Mouse (Mus musculus) brain, adult 2 months (tissue): ENCODE measurements at regions not wholly inside any gene's neighbourhood (a gene's known extent, or its start where the extent isn't known, plus 50 kb on each side); places are given as distances from the start of the nearest gene placed in this dataset.

Experiments
- DNase-seq: peaks from one replicate; pipeline ENCODE4 v3.0.0; 2011; ENCODE audit warnings: low read depth, low spot score

- no peak for DNase-seq
Measured at GRCm38 (mm10) chr10:117527243-117527642, 102.1 kb upstream of the Cpm start.

DNA sequence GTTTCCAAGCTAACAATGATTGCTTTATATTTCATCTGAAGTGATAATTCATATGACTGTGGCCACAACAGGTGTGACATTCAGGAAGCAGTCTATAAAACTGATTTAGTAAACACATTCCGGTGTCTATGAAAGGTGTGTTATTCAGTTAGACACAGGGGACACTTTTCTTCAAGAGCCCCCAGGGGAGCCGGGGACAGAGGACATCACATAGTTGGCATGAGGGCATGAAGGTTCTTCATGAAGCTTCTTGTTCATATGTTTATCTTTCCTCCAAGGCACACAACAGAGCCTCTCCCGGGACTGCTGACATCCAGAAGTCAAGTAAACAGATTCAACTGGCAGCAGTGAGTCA is 102.5 kb upstream of the Cpm start:
- DNase-seq: no peak

GRCm38 (mm10) chr10:117526008-117526833 is 103.1 kb upstream of the Cpm start:
- DNase-seq: no peak

GRCm38 (mm10) chr10:117525608-117526007 is 103.7 kb upstream of the Cpm start:
- DNase-seq: no peak

DNA sequence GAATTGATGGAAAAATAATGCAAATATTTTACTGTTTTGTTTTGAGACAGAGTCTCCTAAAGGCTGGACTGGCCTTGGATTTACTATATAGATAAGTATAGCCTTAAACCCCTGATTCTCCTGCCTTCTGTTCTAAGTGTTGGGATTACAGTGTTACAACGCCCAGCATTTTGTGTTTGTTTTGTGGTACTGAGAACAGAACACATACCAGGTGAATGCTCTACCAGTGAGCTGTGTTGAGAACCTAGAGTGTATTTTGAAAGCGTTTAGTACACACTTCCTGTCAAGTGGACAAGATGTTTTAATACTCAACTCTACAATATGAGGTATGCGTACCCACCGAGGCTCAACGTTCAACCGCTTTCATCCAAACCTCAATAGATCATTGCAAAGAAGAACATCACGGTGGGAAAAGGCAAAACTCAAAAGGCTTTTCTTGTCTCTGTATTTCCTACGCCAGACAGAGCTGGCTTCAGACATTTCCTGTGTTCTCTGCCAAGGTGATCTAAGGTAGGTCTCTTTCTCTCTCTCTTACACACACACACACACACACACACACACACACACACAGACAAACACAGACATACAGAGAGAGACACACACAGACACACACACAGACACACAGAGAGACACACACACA is 104.3 kb upstream of the Cpm start:
- DNase-seq: no peak

DNA sequence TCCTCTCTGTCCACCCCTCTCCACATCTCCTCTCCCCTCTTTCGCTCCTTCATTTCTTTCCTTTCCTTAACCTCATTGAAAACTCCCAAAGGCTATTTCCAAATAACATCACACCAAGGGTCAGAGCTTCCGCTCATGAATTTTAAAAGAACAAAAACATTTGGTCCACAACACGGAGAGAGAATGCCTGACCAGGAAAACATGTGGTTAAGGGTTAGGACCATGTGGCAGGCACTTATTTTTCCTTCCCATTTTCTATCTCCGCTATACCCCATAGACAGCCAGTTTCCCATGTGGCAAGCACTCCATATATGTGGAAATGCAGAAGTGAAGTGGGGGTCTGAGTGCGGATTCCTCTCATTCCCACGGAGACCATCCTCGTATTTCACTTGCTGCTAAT is 105.2 kb upstream of the Cpm start:
- no peak for DNase-seq

GRCm38 (mm10) chr10:117522906-117523829 is 106.1 kb upstream of the Cpm start:
- DNase-seq: no peak

GRCm38 (mm10) chr10:117522373-117522772 is 106.9 kb upstream of the Cpm start:
- no peak for DNase-seq

GRCm38 (mm10) chr10:117521315-117522270 is 107.7 kb upstream of the Cpm start:
- DNase-seq: peak; percentile 70

DNA sequence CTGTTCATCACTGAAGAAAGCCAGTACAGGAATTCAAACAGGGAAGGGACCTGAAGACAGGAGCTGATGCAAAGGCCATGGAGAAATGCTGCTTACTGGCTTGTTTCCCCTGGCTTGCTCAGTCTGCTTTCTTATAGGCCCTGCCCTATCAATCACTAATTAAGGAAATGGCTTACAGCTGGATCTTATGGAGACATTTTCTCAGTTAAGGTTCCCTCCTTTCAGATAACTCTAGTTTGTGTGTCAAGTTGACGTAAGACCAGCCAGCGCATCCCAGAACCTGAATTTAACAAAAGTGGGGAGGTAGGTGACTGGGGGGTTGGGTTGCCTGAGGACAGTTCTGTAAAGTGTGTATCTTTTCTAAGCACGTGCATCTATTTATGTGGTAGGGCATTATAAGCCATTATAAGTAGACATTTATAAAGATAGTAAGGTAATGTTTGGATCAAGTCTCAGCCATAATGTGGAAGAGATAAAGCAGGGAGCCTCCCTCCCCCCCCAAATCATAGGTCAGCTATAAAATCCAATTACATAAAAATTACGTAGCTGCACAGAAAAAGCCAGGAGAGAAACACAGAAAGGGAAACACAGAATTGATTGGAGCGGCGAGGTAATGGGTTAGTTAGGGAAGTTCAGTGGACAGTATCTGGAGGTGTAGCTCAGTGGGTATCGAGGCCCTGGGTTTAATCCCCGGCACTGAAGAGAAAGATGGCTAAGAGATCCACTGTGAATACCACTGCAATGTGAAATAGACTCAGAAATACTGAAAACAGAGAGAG is 108.6 kb upstream of the Cpm start:
- DNase-seq: no peak

- no peak for DNase-seq
Measured at GRCm38 (mm10) chr10:117519670-117520535, 109.4 kb upstream of the Cpm start.

- no peak for DNase-seq
Measured at GRCm38 (mm10) chr10:117518793-117519669, 110.3 kb upstream of the Cpm start.

DNA sequence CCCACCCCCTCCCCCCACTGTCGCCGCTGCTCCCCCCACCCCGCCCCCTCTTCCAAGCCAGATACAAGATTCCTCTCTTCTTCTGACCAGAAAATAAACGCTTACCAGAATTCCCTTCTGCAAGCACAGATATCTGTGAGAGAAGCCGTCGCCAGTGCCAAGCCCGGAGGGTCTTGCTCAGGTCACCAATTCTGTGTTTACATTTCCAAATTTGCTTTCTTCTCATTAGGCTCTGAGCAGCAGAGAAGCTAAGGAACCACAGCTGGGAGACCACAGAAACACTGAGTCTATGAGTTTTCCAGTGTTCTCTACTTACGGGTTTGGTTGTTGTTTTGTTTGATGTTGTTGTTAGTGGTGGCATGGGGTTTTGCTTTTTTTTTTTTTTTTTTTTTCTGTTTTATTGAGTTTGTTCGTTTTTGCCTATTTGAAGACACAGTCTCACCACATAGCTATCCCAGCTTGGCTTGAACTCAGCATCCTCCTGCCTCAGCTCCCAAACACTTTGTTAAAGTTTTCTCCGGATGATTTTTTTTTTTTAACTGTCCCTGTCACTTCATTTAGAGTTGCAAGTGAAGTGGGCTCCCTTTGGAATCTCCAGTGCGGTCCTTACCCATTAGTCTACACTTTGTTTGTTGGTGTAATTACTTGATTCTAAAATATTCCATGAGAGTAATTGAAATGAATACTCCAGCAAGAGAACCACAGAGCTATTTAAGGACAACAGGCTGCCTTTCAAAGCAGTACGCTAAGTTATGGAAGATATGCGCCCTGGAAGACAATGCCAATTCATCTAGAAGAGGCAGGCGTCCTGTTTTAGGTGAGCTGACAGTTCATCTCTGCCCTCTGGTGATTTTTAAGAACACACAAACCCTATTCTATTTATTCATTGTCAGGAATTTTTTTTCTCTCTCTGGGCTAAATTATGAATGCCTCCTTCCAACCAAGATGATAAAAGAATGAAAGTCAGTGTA is 111.2 kb upstream of the Cpm start:
- DNase-seq: no peak

DNA sequence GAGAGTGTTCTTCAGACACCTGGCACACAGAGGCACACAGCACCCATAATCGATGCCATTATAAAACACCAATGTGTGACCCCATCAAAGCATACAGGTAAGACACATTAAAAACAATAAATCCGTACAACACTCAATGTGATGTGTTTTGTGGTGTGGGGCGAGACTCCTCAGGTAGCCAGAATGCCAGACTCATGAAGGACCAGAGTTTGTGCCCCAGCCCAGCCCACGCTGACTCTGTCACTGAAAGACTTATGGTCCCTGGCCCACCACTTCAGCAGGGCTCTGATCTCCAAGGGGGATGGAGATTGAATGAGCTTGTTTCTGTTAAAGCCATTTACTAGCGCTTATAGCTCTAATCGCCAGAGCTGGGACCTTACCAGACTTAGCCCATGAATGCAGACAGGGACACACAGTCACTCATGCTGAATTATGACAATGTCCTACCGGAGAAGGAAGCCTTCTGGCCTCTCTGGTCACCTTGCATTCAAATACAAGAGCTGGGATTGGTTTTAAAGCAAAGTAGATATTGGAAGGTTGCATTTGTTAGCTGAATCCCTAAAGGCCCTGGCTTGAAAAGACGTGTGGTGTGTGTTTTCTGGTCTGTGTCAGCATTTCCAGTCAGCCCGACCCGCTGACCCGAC is 112.1 kb upstream of the Cpm start:
- DNase-seq: no peak

DNA sequence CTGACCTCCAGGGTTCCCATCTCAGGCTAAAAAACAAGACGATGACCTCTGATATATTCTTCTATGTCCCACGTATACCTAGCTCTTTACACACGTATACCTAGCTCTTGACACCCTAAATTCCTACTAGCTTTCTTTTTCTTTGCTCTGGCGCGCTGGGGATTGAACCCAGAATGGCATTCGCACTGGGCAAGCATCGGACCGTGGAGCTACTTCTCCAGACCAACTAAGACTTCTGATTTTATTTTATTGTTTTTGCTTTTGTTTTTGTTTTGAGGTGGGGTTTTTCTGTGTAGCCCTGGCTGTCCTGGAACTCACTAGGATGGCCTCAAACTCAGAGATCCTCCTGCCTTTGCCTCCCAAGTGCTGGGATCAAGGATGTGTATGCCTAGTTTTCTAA is 112.8 kb upstream of the Cpm start:
- no peak for DNase-seq

GRCm38 (mm10) chr10:117515777-117516501 is 113.4 kb upstream of the Cpm start:
- peak; percentile 74 for DNase-seq
